Mouse (Mus musculus) cortical plate, adult 2 months (tissue): Measurements from ENCODE around the gene Tfeb.

Source experiments
- CTCF ChIP-seq: fragments of 200-500 bp; IDR thresholded peaks from 2 replicates; pipeline ENCODE4 v1.5.1; 2011; ENCODE audit warnings: mild to moderate bottlenecking, control low read depth, low read length; ENCODE audit not compliant: insufficient read depth; ENCODE audit errors: extremely low read depth
- POLR2A ChIP-seq: fragments of 200-500 bp; IDR thresholded peaks from 2 replicates; pipeline ENCODE4 v1.6.1; 2011; ENCODE audit warnings: mild to moderate bottlenecking, low read length, control low read depth; ENCODE audit not compliant: insufficient read depth; ENCODE audit errors: extremely low read depth

- TF ChIP-seq POLR2A (no peak), CTCF (no peak)
Measured at GRCm38 (mm10) chr17:47726566-47726965, 10.3 kb upstream of the Tfeb start, which contains the start of gene Pgc.
